Mouse (Mus musculus) adrenal gland, postnatal 25 days (tissue): ENCODE data around the gene Zdhhc19. TPM values are rescaled to one million over a fixed set of nuclear protein-coding genes. Genes with fewer than 3 reads are reported as not detected.
A peak's percentile ranks its signal among the peaks of the same experiment; 100 is the strongest.

Source experiments
- DNase-seq: peaks from one replicate; pipeline ENCODE4 v3.0.0; 2021; ENCODE audit warnings: mixed read lengths
- total RNA-seq: library from RNA; stranded (reverse); gene quantifications from 2 replicates; pipeline ENCODE4 v1.2.3, GENCODE M21; 2021

Zdhhc19 gene
- total RNA-seq, 1 experiment from 2014 or later: not detected

- DNase-seq: no peak
Measured at GRCm38 (mm10) chr16:32551346-32551747, 55.3 kb downstream of the Zdhhc19 start.

- no peak for DNase-seq
Measured at GRCm38 (mm10) chr16:32555588-32555987, 59.5 kb downstream of the Zdhhc19 start.

- DNase-seq: no peak
Measured at GRCm38 (mm10) chr16:32559493-32559892, 63.4 kb downstream of the Zdhhc19 start.

GRCm38 (mm10) chr16:32563056-32563793 is 67.2 kb downstream of the Zdhhc19 start:
- no peak for DNase-seq

- no peak for DNase-seq
Measured at GRCm38 (mm10) chr16:32567282-32567681, 71.2 kb downstream of the Zdhhc19 start.

GRCm38 (mm10) chr16:32568401-32568800 is 72.3 kb downstream of the Zdhhc19 start:
- no peak for DNase-seq

GRCm38 (mm10) chr16:32570042-32570441 is 74.0 kb downstream of the Zdhhc19 start:
- DNase-seq: no peak

- no peak for DNase-seq
Measured at GRCm38 (mm10) chr16:32572528-32572927, 76.5 kb downstream of the Zdhhc19 start.

GRCm38 (mm10) chr16:32586482-32586881 is 90.4 kb downstream of the Zdhhc19 start:
- no peak for DNase-seq

GRCm38 (mm10) chr16:32588568-32588967 is 92.5 kb downstream of the Zdhhc19 start:
- DNase-seq: no peak

- DNase-seq: no peak
Measured at GRCm38 (mm10) chr16:32591521-32591920, 95.5 kb downstream of the Zdhhc19 start.

- DNase-seq: no peak
Measured at GRCm38 (mm10) chr16:32593283-32593805, 97.3 kb downstream of the Zdhhc19 start.

GRCm38 (mm10) chr16:32593916-32594315 is 97.9 kb downstream of the Zdhhc19 start:
- no peak for DNase-seq

GRCm38 (mm10) chr16:32594701-32595100 is 98.6 kb downstream of the Zdhhc19 start:
- no peak for DNase-seq

- DNase-seq: peak; percentile 7
Measured at GRCm38 (mm10) chr16:32595142-32595855, 99.2 kb downstream of the Zdhhc19 start.

GRCm38 (mm10) chr16:32597909-32598381 is 101.9 kb downstream of the Zdhhc19 start:
- DNase-seq: peak; percentile 16

- DNase-seq: no peak
Measured at GRCm38 (mm10) chr16:32599151-32599550, 103.1 kb downstream of the Zdhhc19 start.

- no peak for DNase-seq
Measured at GRCm38 (mm10) chr16:32602193-32602685, 106.2 kb downstream of the Zdhhc19 start.

- no peak for DNase-seq
Measured at GRCm38 (mm10) chr16:32607562-32608343, 111.7 kb downstream of the Zdhhc19 start.

- no peak for DNase-seq
Measured at GRCm38 (mm10) chr16:32608344-32608711, 112.3 kb downstream of the Zdhhc19 start.

- DNase-seq: peak; percentile 97
Measured at GRCm38 (mm10) chr16:32608712-32609400, 112.8 kb downstream of the Zdhhc19 start, which contains the start of gene Tfrc. Gene Tfrc, plus strand, starts transcription at chr16:32608920.

- DNase-seq: no peak
Measured at GRCm38 (mm10) chr16:32609401-32609779, 113.3 kb downstream of the Zdhhc19 start.
